Mouse (Mus musculus) left cerebral cortex, postnatal 10 days (tissue): ENCODE data around the gene Sobp. TPM values are rescaled to one million over a fixed set of nuclear protein-coding genes. Genes with fewer than 3 reads are reported as not detected.
A peak's percentile ranks its signal among the peaks of the same experiment; 100 is the strongest.

Source experiments
- DNase-seq, 2 experiments: peaks; one replicate each; pipeline ENCODE4 v3.0.0; 2021 to 2022; ENCODE audit warnings: low spot score in 2 of 2, mixed read lengths in 1 of 2; ENCODE audit errors: extremely low spot score in 1 of 2
- intact Hi-C: fragments of 180-260 bp; cut with DNase I; formaldehyde crosslinking; loops from one replicate; pipeline ENCODE4 v1.15.1; 2025
- total RNA-seq, 2 experiments: library from RNA; stranded (reverse); gene quantifications; 2 replicates each; pipeline ENCODE4 v1.2.3; 2021

The Sobp gene
- total RNA-seq, 2 experiments from 2014 or later, result 107 to 112 TPM

GRCm38 (mm10) chr10:43100513-43100912 is 73.8 kb downstream of the Sobp start:
- DNase-seq, result no peak
- intact Hi-C loops, result no loop called here

- intact Hi-C loops, result no loop called here
Measured at GRCm38 (mm10) chr10:43099229-43099628, 75.1 kb downstream of the Sobp start.

GRCm38 (mm10) chr10:43097755-43098154 is 76.6 kb downstream of the Sobp start:
- intact Hi-C loops, result no loop called here
- DNase-seq, result no peak

More at GRCm38 (mm10) chr10:43099229-43099628, 75.1 kb downstream of the Sobp start:
- peak in 1 of 2 experiments; percentile 40 for DNase-seq

- DNase-seq, result no peak
- intact Hi-C loops, result no loop called here
Measured at GRCm38 (mm10) chr10:43096614-43097013, 77.7 kb downstream of the Sobp start.

- no peak for DNase-seq
- intact Hi-C loops, result no loop called here
Measured at GRCm38 (mm10) chr10:43094537-43094936, 79.8 kb downstream of the Sobp start.

GRCm38 (mm10) chr10:43093440-43093839 is 80.9 kb downstream of the Sobp start:
- intact Hi-C loops, result no loop called here

GRCm38 (mm10) chr10:43090040-43090439 is 84.3 kb downstream of the Sobp start:
- no peak for DNase-seq
- intact Hi-C loops, result no loop called here

More at GRCm38 (mm10) chr10:43093440-43093839, 80.9 kb downstream of the Sobp start:
- no peak for DNase-seq

- DNase-seq, result no peak
- intact Hi-C loops, result no loop called here
Measured at GRCm38 (mm10) chr10:43087421-43087820, 86.9 kb downstream of the Sobp start.

- no peak for DNase-seq
- intact Hi-C loops, result no loop called here
Measured at GRCm38 (mm10) chr10:43086888-43087287, 87.4 kb downstream of the Sobp start.

- intact Hi-C loops, result no loop called here
- no peak for DNase-seq
Measured at GRCm38 (mm10) chr10:43084087-43084366, 90.3 kb downstream of the Sobp start.

- no peak for DNase-seq
- intact Hi-C loops, result no loop called here
Measured at GRCm38 (mm10) chr10:43083288-43084086, 90.8 kb downstream of the Sobp start.

GRCm38 (mm10) chr10:43081316-43081715 is 93.0 kb downstream of the Sobp start:
- DNase-seq, result peak in 1 of 2 experiments; percentile 52

GRCm38 (mm10) chr10:43075535-43076152 is 98.7 kb downstream of the Sobp start:
- DNase-seq, result peak; percentile 65 to 67
- intact Hi-C loops, result no loop called here

More at GRCm38 (mm10) chr10:43081316-43081715, 93.0 kb downstream of the Sobp start:
- intact Hi-C loops, result no loop called here

GRCm38 (mm10) chr10:43073281-43073680 is 101.0 kb downstream of the Sobp start:
- DNase-seq, result no peak
- intact Hi-C loops, result no loop called here

- DNase-seq, result no peak
Measured at GRCm38 (mm10) chr10:43070893-43071292, 103.4 kb downstream of the Sobp start.

GRCm38 (mm10) chr10:43065331-43065730 is 109.0 kb downstream of the Sobp start:
- no peak for DNase-seq
- intact Hi-C loops, result no loop called here

More at GRCm38 (mm10) chr10:43070893-43071292, 103.4 kb downstream of the Sobp start:
- intact Hi-C loops, result no loop called here

GRCm38 (mm10) chr10:43061519-43062105 is 112.7 kb downstream of the Sobp start:
- intact Hi-C loops, result no loop called here
- DNase-seq, result no peak

GRCm38 (mm10) chr10:43055405-43055804 is 118.9 kb downstream of the Sobp start:
- intact Hi-C loops, result no loop called here

GRCm38 (mm10) chr10:43054776-43055175 is 119.6 kb downstream of the Sobp start:
- no peak for DNase-seq
- intact Hi-C loops, result no loop called here

More at GRCm38 (mm10) chr10:43055405-43055804, 118.9 kb downstream of the Sobp start:
- DNase-seq, result no peak
